Mouse (Mus musculus): ENCODE data around the gene Scn5a.

The Scn5a gene

GRCm38 (mm10) chr9:119563617-119564016 is 15.2 kb downstream of the Scn5a start:
- no peak for DNase-seq

GRCm38 (mm10) chr9:119562256-119562655 is 16.6 kb downstream of the Scn5a start:
- no peak for DNase-seq

GRCm38 (mm10) chr9:119561746-119562145 is 17.1 kb downstream of the Scn5a start:
- DNase-seq = peak; percentile 18 to 34

GRCm38 (mm10) chr9:119559537-119560276 is 19.1 kb downstream of the Scn5a start:
- DNase-seq = peak; percentile 21 to 48

GRCm38 (mm10) chr9:119558119-119558854 is 20.5 kb downstream of the Scn5a start:
- DNase-seq = peak; percentile 20 to 34

GRCm38 (mm10) chr9:119556043-119556442 is 22.8 kb downstream of the Scn5a start:
- DNase-seq = no peak

GRCm38 (mm10) chr9:119547528-119547927 is 31.3 kb downstream of the Scn5a start:
- no peak for DNase-seq

- DNase-seq = no peak
These were observed 31.7 kb downstream of the Scn5a start for GRCm38 (mm10) chr9:119547128-119547527.

GRCm38 (mm10) chr9:119540726-119541125 is 38.1 kb downstream of the Scn5a start:
- no peak for DNase-seq

GRCm38 (mm10) chr9:119537823-119538222 is 41.0 kb downstream of the Scn5a start:
- no peak for DNase-seq

- no peak for DNase-seq
These were observed 47.0 kb downstream of the Scn5a start for GRCm38 (mm10) chr9:119531684-119532417.

GRCm38 (mm10) chr9:119524511-119524910 is 54.3 kb downstream of the Scn5a start:
- no peak for DNase-seq

GRCm38 (mm10) chr9:119523301-119523700 is 55.5 kb downstream of the Scn5a start:
- no peak for DNase-seq

- DNase-seq = no peak
These were observed 59.7 kb downstream of the Scn5a start for GRCm38 (mm10) chr9:119519116-119519515.

- DNase-seq = no peak
These were observed 60.6 kb downstream of the Scn5a start for GRCm38 (mm10) chr9:119518177-119518576.

GRCm38 (mm10) chr9:119517467-119517866 is 61.3 kb downstream of the Scn5a start:
- no peak for DNase-seq

- no peak for DNase-seq
These were observed 62.0 kb downstream of the Scn5a start for GRCm38 (mm10) chr9:119516815-119517214.

- no peak for DNase-seq
These were observed 63.4 kb downstream of the Scn5a start for GRCm38 (mm10) chr9:119515454-119515853.

- no peak for DNase-seq
These were observed 63.8 kb downstream of the Scn5a start for GRCm38 (mm10) chr9:119514986-119515385.

GRCm38 (mm10) chr9:119513816-119514215 is 65.0 kb downstream of the Scn5a start:
- DNase-seq = no peak

- DNase-seq = no peak
These were observed 65.8 kb downstream of the Scn5a start for GRCm38 (mm10) chr9:119512993-119513392.

- DNase-seq = no peak
These were observed 67.9 kb downstream of the Scn5a start for GRCm38 (mm10) chr9:119510902-119511301.

GRCm38 (mm10) chr9:119504981-119505658 is 73.7 kb downstream of the Scn5a start:
- DNase-seq = no peak
